23 mouse cellular contexts compared by ENCODE assay signal in genomic region chr7:19652614-19653013, GRCm38 (mm10). TPM values are rescaled to one million over a fixed set of nuclear protein-coding genes. Genes with fewer than 3 reads are reported as not detected.
DNase-seq lines count a peak whose midpoint lies in the region; ATAC-seq lines count a peak whose summit lies in the region.
"Had no signal": no experiment of that assay in that cellular context is flagged by ENCODE, and none has a peak within 500 bp of the region (broad histone marks: within the 10 kb centered on the region; RNA-seq: fewer than 3 reads in every experiment).

No protein-coding gene starts in this region.

- intact Hi-C loops in heart, postnatal 36 days (cut with DNase I), result no loop called here

- peak; percentile 73 for DNase-seq in heart, adult 8-10 months (ENCODE audit: low spot score)
- peak; percentile 21 to 40 for DNase-seq in heart, postnatal 36 days
- no peak for DNase-seq in layer of hippocampus, postnatal 10 days (ENCODE audit: low spot score in 2 of 2)
- no peak for DNase-seq in layer of hippocampus, postnatal 36 days
- DNase-seq: adrenal gland, adult 2 months; adrenal gland, postnatal 25 days; cerebellum, adult 18-20 months; cerebellum, adult 9-11 months; cerebellum, postnatal 36 days; gastrocnemius, postnatal 10 days; kidney, adult 11 months had no signal

- WGBS in heart, embryonic 12.5 days, result 61% methylated on average over 2 of the region's 2 CpGs
- WGBS in heart, embryonic 16.5 days, result 40% methylated on average over 2 of the region's 2 CpGs

- no peaks in the 10 kb centered on the region for H3K9me3 ChIP-seq in heart, embryonic 12.5 days (replicated peaks)
- no peaks in the 10 kb centered on the region for H3K9me3 ChIP-seq in heart, embryonic 16.5 days (replicated peaks; ENCODE audit: control insufficient read depth, low read length)
- H3K9me3 ChIP-seq: embryonic facial prominence, embryonic 13.5 days; forebrain, embryonic 12.5 days; hindbrain, embryonic 13.5 days had no signal

- peaks cover 82% of the 10 kb centered on the region for H3K36me3 ChIP-seq in heart, embryonic 12.5 days
- peaks cover 27% of the 10 kb centered on the region for H3K36me3 ChIP-seq in heart, embryonic 16.5 days (ENCODE audit: control insufficient read depth, insufficient read depth)

- no peak overlapping the region for H3K9ac ChIP-seq in heart, embryonic 12.5 days
- no peak overlapping the region for H3K9ac ChIP-seq in heart, embryonic 16.5 days (ENCODE audit: low read length)
- H3K9ac ChIP-seq: embryonic facial prominence, embryonic 13.5 days; forebrain, embryonic 12.5 days; hindbrain, embryonic 13.5 days had no signal

- no peak overlapping the region for H3K4me3 ChIP-seq in heart, embryonic 12.5 days
- no peak overlapping the region for H3K4me3 ChIP-seq in heart, embryonic 16.5 days (ENCODE audit: low read length)
- H3K4me3 ChIP-seq: embryonic facial prominence, embryonic 13.5 days; forebrain, embryonic 12.5 days; hindbrain, embryonic 13.5 days had no signal

- no peak overlapping the region for H3K27ac ChIP-seq in heart, embryonic 12.5 days (ENCODE audit: poor library complexity, severe bottlenecking)
- H3K27ac ChIP-seq in heart, embryonic 16.5 days (ENCODE audit: low read length), result 0 out of 2 replicates have a peak overlapping the region, but pooled peaks have one; percentile 33
- H3K27ac ChIP-seq: embryonic facial prominence, embryonic 13.5 days; forebrain, embryonic 12.5 days; hindbrain, embryonic 13.5 days; hindbrain, postnatal 0 days had no signal

- no peak for ATAC-seq in heart, embryonic 12.5 days (ENCODE audit: insufficient number of reproducible peaks, low FRiP score)
- ATAC-seq in heart, embryonic 16.5 days (replicated peaks; ENCODE audit: extremely low read depth, insufficient read depth, low FRiP score), result peak; percentile 55; the same call in 1 of the 2 replicates
- ATAC-seq: forebrain, embryonic 16.5 days; hindbrain, postnatal 0 days had no signal

- H3K4me2 ChIP-seq in heart, embryonic 12.5 days, result no peak overlapping the region
- no peak overlapping the region for H3K4me2 ChIP-seq in heart, embryonic 16.5 days (ENCODE audit: low read depth, low read length)
- H3K4me2 ChIP-seq: embryonic facial prominence, embryonic 13.5 days; forebrain, embryonic 12.5 days; hindbrain, embryonic 13.5 days had no signal

- H3K4me1 ChIP-seq in heart, embryonic 12.5 days (replicated peaks), result peaks cover 19% of the 10 kb centered on the region
- peaks cover 5% of the 10 kb centered on the region; the same call in 1 of the 2 replicates for H3K4me1 ChIP-seq in heart, embryonic 16.5 days (ENCODE audit: control insufficient read depth, insufficient read depth, low read length)
- H3K4me1 ChIP-seq: embryonic facial prominence, embryonic 13.5 days; forebrain, embryonic 12.5 days; hindbrain, embryonic 13.5 days had no signal

- no peaks in the 10 kb centered on the region for H3K27me3 ChIP-seq in heart, embryonic 12.5 days (replicated peaks)
- no peaks in the 10 kb centered on the region for H3K27me3 ChIP-seq in heart, embryonic 16.5 days (ENCODE audit: control insufficient read depth, insufficient read depth, low read length)
- H3K27me3 ChIP-seq: embryonic facial prominence, embryonic 13.5 days; forebrain, embryonic 12.5 days; hindbrain, embryonic 13.5 days had no signal

RNA-seq across cellular contexts. Expression of gene Clptm1, which starts 12.2 kb away (rescaled TPM):
- 10 to 100 TPM; 69.3 to 77.8 (median 72.6) TPM for total RNA-seq in heart, adult 8-10 months (2022)
- polyA plus RNA-seq in heart, embryonic 12.5 days (2016; fragmentation: Nextera tagmentation; extraction: Ambion mirVana), result 99.8 and 107 TPM in 2 replicates
- 74.3 and 81.9 TPM in 2 replicates for polyA plus RNA-seq in heart, embryonic 16.5 days (2015; fragmentation: Nextera tagmentation; extraction: Ambion mirVana)
- 10 to 100 TPM; 76.4 to 84.1 TPM for total RNA-seq in heart, postnatal 36 days (2021)
- 100 to 1,000 TPM; 140 to 143 TPM for total RNA-seq in layer of hippocampus, postnatal 10 days (2021)
- total RNA-seq in layer of hippocampus, postnatal 36 days (2021), result 100 to 1,000 TPM; 131 to 144 TPM

RNA-seq across cellular contexts. Expression of gene Relb, which starts 23.4 kb away (rescaled TPM):
- 1 to 10 TPM; 6.4 to 9.2 (median 7.7) TPM for total RNA-seq in heart, adult 8-10 months (2022)
- 4.6 and 4.7 TPM in 2 replicates for polyA plus RNA-seq in heart, embryonic 12.5 days (2016; fragmentation: Nextera tagmentation; extraction: Ambion mirVana)
- 8.3 and 12.4 TPM in 2 replicates for polyA plus RNA-seq in heart, embryonic 16.5 days (2015; fragmentation: Nextera tagmentation; extraction: Ambion mirVana)
- 1 to 10 TPM; 5.7 to 8.9 TPM for total RNA-seq in heart, postnatal 36 days (2021)
- total RNA-seq in layer of hippocampus, postnatal 10 days (2021), result 10 to 100 TPM in 1 of 2 experiments, 1 to 10 TPM in 1; 9.2 to 10.8 TPM
- total RNA-seq in layer of hippocampus, postnatal 36 days (2021), result 10 to 100 TPM in 1 of 2 experiments, 1 to 10 TPM in 1; 7.3 to 10.2 TPM

RNA-seq across cellular contexts. Expression of gene Apoc2, which starts 25.1 kb away (rescaled TPM):
- total RNA-seq in heart, adult 8-10 months (2022), result under 1 TPM in 1 of 4 experiments, not detected in 3; 0.92 TPM
- polyA plus RNA-seq in heart, embryonic 12.5 days (2016; fragmentation: Nextera tagmentation; extraction: Ambion mirVana), result 1.6 and 5.4 TPM in 2 replicates
- 1.2 and 2.6 TPM in 2 replicates for polyA plus RNA-seq in heart, embryonic 16.5 days (2015; fragmentation: Nextera tagmentation; extraction: Ambion mirVana)
- not detected for total RNA-seq in heart, postnatal 36 days (2021)
- not detected for total RNA-seq in layer of hippocampus, postnatal 10 days (2021)
- not detected for total RNA-seq in layer of hippocampus, postnatal 36 days (2021)
- total RNA-seq: adrenal gland, postnatal 25 days; ES-E14; hematopoietic stem cell, adult 5-6 weeks; hindbrain, postnatal 0 days had no signal
- polyA plus RNA-seq: embryonic facial prominence, embryonic 13.5 days; forebrain, embryonic 12.5 days; forebrain, embryonic 16.5 days; frontal cortex, adult 2 months; hindbrain, embryonic 13.5 days had no signal

RNA-seq across cellular contexts. Expression of gene Gm44805, which starts 28.6 kb away (rescaled TPM):
- not detected for total RNA-seq in heart, adult 8-10 months (2022)
- not detected in 2 replicates for polyA plus RNA-seq in heart, embryonic 12.5 days (2016; fragmentation: Nextera tagmentation; extraction: Ambion mirVana)
- 0.38 TPM in 1 of 2 replicates, not detected in the other for polyA plus RNA-seq in heart, embryonic 16.5 days (2015; fragmentation: Nextera tagmentation; extraction: Ambion mirVana)
- total RNA-seq in heart, postnatal 36 days (2021), result not detected
- total RNA-seq in layer of hippocampus, postnatal 10 days (2021), result not detected
- total RNA-seq in layer of hippocampus, postnatal 36 days (2021), result not detected
- total RNA-seq: ES-E14; gastrocnemius, postnatal 10 days; gastrocnemius, postnatal 4 days; hematopoietic stem cell, adult 5-6 weeks; hindbrain, postnatal 0 days had no signal
- polyA plus RNA-seq: embryonic facial prominence, embryonic 13.5 days; forebrain, embryonic 12.5 days; forebrain, embryonic 16.5 days; frontal cortex, adult 2 months; hindbrain, embryonic 13.5 days; hindbrain, postnatal 0 days; intestine, embryonic 14.5 days had no signal

RNA-seq across cellular contexts. Expression of gene Apoc4, which starts 28.7 kb away (rescaled TPM):
- not detected for total RNA-seq in heart, adult 8-10 months (2022)
- polyA plus RNA-seq in heart, embryonic 12.5 days (2016; fragmentation: Nextera tagmentation; extraction: Ambion mirVana), result 0.41 TPM in 1 of 2 replicates, not detected in the other
- 0.22 and 0.37 TPM in 2 replicates for polyA plus RNA-seq in heart, embryonic 16.5 days (2015; fragmentation: Nextera tagmentation; extraction: Ambion mirVana)
- not detected for total RNA-seq in heart, postnatal 36 days (2021)
- total RNA-seq in layer of hippocampus, postnatal 10 days (2021), result not detected
- total RNA-seq in layer of hippocampus, postnatal 36 days (2021), result not detected
- total RNA-seq: hematopoietic stem cell, adult 5-6 weeks; hindbrain, postnatal 0 days had no signal
- polyA plus RNA-seq: embryonic facial prominence, embryonic 13.5 days; forebrain, embryonic 12.5 days; forebrain, embryonic 16.5 days; frontal cortex, adult 2 months; hindbrain, embryonic 13.5 days; hindbrain, postnatal 0 days; intestine, embryonic 14.5 days had no signal

Comparison
In these comparisons a context has a peak if more than half of its experiments do, and no peak if none do; other contexts are left out.
1. DNase-seq: peak in heart, adult 8-10 months (single experiment) and heart, postnatal 36 days (2 of 2); none in layer of hippocampus, postnatal 10 days (0 of 2) and layer of hippocampus, postnatal 36 days (0 of 2).